Mouse (Mus musculus): ENCODE data around the gene Cpm. TPM values are rescaled to one million over a fixed set of nuclear protein-coding genes. Genes with fewer than 3 reads are reported as not detected.

Cpm gene
- 1.5 and 16.9 TPM in 2 replicates for polyA plus RNA-seq (2012; rRNA removed; ENCODE audit: low replicate concordance)

GRCm38 (mm10) chr10:117629169-117629971, at the start of gene Cpm:
Gene Cpm, plus strand, starts transcription at chr10:117629500.

GRCm38 (mm10) chr10:117710604-117711141, 81.4 kb downstream of the Cpm start, which contains the start of gene Mdm2:
Gene Mdm2, minus strand, starts transcription at chr10:117710758.

Other genes starting within 250 kb of the Cpm start
- gene Cpsf6, start 249.5 kb upstream of the Cpm start, polyA plus RNA-seq (2012; rRNA removed; ENCODE audit: low replicate concordance) = 28.9 and 66.1 TPM in 2 replicates
- 20.2 and 41.0 TPM in 2 replicates for gene Mdm2, start 81.3 kb downstream of the Cpm start, polyA plus RNA-seq (2012; rRNA removed; ENCODE audit: low replicate concordance)
- 11.6 and 16.3 TPM in 2 replicates for gene Slc35e3, start 116.9 kb downstream of the Cpm start, polyA plus RNA-seq (2012; rRNA removed; ENCODE audit: low replicate concordance)
- gene Nup107, start 163.2 kb downstream of the Cpm start, polyA plus RNA-seq (2012; rRNA removed; ENCODE audit: low replicate concordance) = 4.8 and 12.0 TPM in 2 replicates
- 39.1 and 43.4 TPM in 2 replicates for gene Rap1b, start 216.5 kb downstream of the Cpm start, polyA plus RNA-seq (2012; rRNA removed; ENCODE audit: low replicate concordance)